Mouse (Mus musculus) midbrain, postnatal 0 days (tissue): ENCODE measurements at regions not wholly inside any gene's neighbourhood (a gene's known extent, or its start where the extent isn't known, plus 50 kb on each side); places are given as distances from the start of the nearest gene placed in this dataset.

Experiments used
- ATAC-seq: fragments of 200-750 bp; cut with Nextera tagmentation; 2 replicates; pipeline ENCODE4 v1.8.0; 2017; ENCODE audit warnings: moderate number of reproducible peaks, mild to moderate bottlenecking, moderate TSS enrichment, moderate library complexity; ENCODE audit not compliant: low FRiP score
- DNase-seq: peaks from one replicate; pipeline ENCODE4 v3.0.0-alpha.2; 2015; ENCODE audit warnings: low spot score
- H3K27ac ChIP-seq: fragments of 300-500 bp; sonication (generic); 2 replicates; pipeline ENCODE4 v1.5.1; 2014; ENCODE audit warnings: low read depth, mild to moderate bottlenecking, low read length, mixed read lengths
- H3K27me3 ChIP-seq: fragments of 300-500 bp; sonication (generic); 2 replicates; pipeline ENCODE4 v1.6.1; 2014; ENCODE audit warnings: low read length, control low read depth, mixed read lengths; ENCODE audit not compliant: insufficient read depth
- H3K36me3 ChIP-seq: fragments of 300-500 bp; sonication (generic); 2 replicates; pipeline ENCODE4 v1.6.1; 2014; ENCODE audit warnings: low read length, control low read depth, mixed read lengths; ENCODE audit not compliant: insufficient read depth
- H3K4me1 ChIP-seq: fragments of 300-500 bp; sonication (generic); 2 replicates; pipeline ENCODE4 v1.6.1; 2014; ENCODE audit warnings: mild to moderate bottlenecking, control low read depth, antibody characterized with exemption, low read length, mixed read lengths; ENCODE audit not compliant: insufficient read depth
- H3K4me2 ChIP-seq: fragments of 300-500 bp; sonication (generic); 2 replicates; pipeline ENCODE4 v1.6.1; 2014; ENCODE audit warnings: low read depth, mild to moderate bottlenecking, low read length, mixed read lengths; ENCODE audit not compliant: poor library complexity, severe bottlenecking
- H3K4me3 ChIP-seq: fragments of 300-500 bp; sonication (generic); 2 replicates; pipeline ENCODE4 v1.5.1; 2014; ENCODE audit warnings: low read depth, mild to moderate bottlenecking, low read length, moderate library complexity
- H3K9ac ChIP-seq: fragments of 300-500 bp; sonication (generic); replicated peaks from 2 replicates; pipeline ENCODE4 v1.6.1; 2014; ENCODE audit warnings: mild to moderate bottlenecking, low read length, moderate library complexity, mixed read lengths; ENCODE audit not compliant: poor library complexity, severe bottlenecking
- H3K9me3 ChIP-seq: fragments of 300-500 bp; sonication (generic); 2 replicates; pipeline ENCODE4 v1.6.1; 2016; ENCODE audit warnings: low read length, control low read depth
- CTCF ChIP-seq: IDR thresholded peaks from 2 replicates; pipeline ENCODE4 v1.5.1; 2016; ENCODE audit warnings: antibody characterized with exemption, mild to moderate bottlenecking
- WGBS: fragments of 180-500 bp; shearing (Covaris S2); extraction: QIAGEN DNeasy Blood & Tissue Kit; methylation state at CpG from one replicate; pipeline ENCODE4 v1.1.7; 2014; 5-methylcytosine and 5-hydroxymethylcytosine counted together

- Histone ChIP-seq H3K4me2 (peak overlapping the region; percentile 46), H3K27ac (no peak overlapping the region), H3K4me1 (peaks cover 4% of the 10 kb centered on the region; the same call in 1 of the 2 replicates), H3K4me3 (no peak overlapping the region), H3K36me3 (no peaks in the 10 kb centered on the region), H3K9me3 (no peaks in the 10 kb centered on the region), H3K9ac (no peak overlapping the region), H3K27me3 (peaks cover 14% of the 10 kb centered on the region)
- peak; percentile 84 for DNase-seq
- peak; percentile 48; the same call in 1 of the 2 replicates for ATAC-seq
- 4% methylated on average over 11 of the region's 11 CpGs for WGBS
- TF ChIP-seq CTCF: peak; percentile 93
Measured at GRCm38 (mm10) chr6:51168048-51168447, 264.4 kb upstream of the Nfe2l3 start.

- Histone ChIP-seq H3K27ac (no peak overlapping the region; the same call in 1 of the 2 replicates), H3K9me3 (no peaks in the 10 kb centered on the region), H3K4me3 (peak overlapping the region; percentile 25), H3K9ac (0 out of 2 replicates have a peak overlapping the region, but pooled peaks have one; percentile 13), H3K36me3 (no peaks in the 10 kb centered on the region), H3K4me2 (peak overlapping the region; percentile 46), H3K4me1 (peaks cover 4% of the 10 kb centered on the region; the same call in 1 of the 2 replicates), H3K27me3 (peaks cover 19% of the 10 kb centered on the region)
- peak; percentile 4; the same call in 1 of the 2 replicates for ATAC-seq
- no peak for TF ChIP-seq CTCF
- WGBS: 11% methylated on average over 38 of the region's 38 CpGs
- DNase-seq: no peak
Measured at GRCm38 (mm10) chr6:51168775-51169695, 263.4 kb upstream of the Nfe2l3 start.

GRCm38 (mm10) chr6:51169971-51170411 lies 262.5 kb upstream of the Nfe2l3 start:
- H3K9ac ChIP-seq: no peak overlapping the region
- no peaks in the 10 kb centered on the region for H3K36me3 ChIP-seq
- peak overlapping the region; percentile 18 for H3K4me2 ChIP-seq
- H3K27ac ChIP-seq: peak overlapping the region; percentile 43
- no peak for TF ChIP-seq CTCF
- DNase-seq: no peak
- 3% methylated on average over 22 of the region's 22 CpGs for WGBS
- no peak overlapping the region for H3K4me3 ChIP-seq
- H3K4me1 ChIP-seq: peaks cover 4% of the 10 kb centered on the region; the same call in 1 of the 2 replicates
- no peaks in the 10 kb centered on the region for H3K9me3 ChIP-seq
- ATAC-seq: no peak
- H3K27me3 ChIP-seq: peaks cover 26% of the 10 kb centered on the region

DNA sequence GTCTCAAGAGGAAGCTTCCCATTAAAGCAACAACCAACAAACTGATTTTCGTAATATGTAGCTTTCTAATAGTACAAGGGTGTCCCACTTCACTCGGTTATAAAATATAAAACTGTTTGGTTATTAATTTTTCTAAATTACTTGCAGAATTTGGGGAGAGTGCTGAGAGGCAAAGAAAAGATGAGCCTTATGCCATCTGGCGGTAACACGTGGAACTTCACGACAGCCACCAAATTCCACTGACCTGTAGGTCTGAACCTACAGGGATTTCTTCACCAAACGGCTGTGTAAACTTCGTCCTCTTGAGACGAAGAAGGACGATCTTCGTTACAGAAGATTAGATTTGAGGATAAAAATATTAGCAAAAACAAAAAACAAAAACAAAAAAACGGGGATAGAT lies 262.1 kb upstream of the Nfe2l3 start:
- ATAC-seq: no peak
- peak; percentile 77 for TF ChIP-seq CTCF
- Histone ChIP-seq H3K9ac (no peak overlapping the region), H3K4me2 (no peak overlapping the region), H3K4me3 (no peak overlapping the region), H3K36me3 (no peaks in the 10 kb centered on the region), H3K27ac (peak overlapping the region; percentile 43; the same call in 1 of the 2 replicates), H3K9me3 (no peaks in the 10 kb centered on the region), H3K27me3 (peaks cover 29% of the 10 kb centered on the region), H3K4me1 (peaks cover 4% of the 10 kb centered on the region; the same call in 1 of the 2 replicates)
- WGBS: under 1% methylated on average over 11 of the region's 11 CpGs
- DNase-seq: peak; percentile 78

GRCm38 (mm10) chr6:51170871-51171270 lies 261.6 kb upstream of the Nfe2l3 start:
- no peak overlapping the region for H3K4me3 ChIP-seq
- no peak overlapping the region for H3K27ac ChIP-seq
- TF ChIP-seq CTCF: peak; percentile 63
- no peak overlapping the region for H3K4me2 ChIP-seq
- H3K36me3 ChIP-seq: no peaks in the 10 kb centered on the region
- ATAC-seq: peak; percentile 66; the same call in 1 of the 2 replicates
- H3K9ac ChIP-seq: no peak overlapping the region
- WGBS: under 1% methylated on average over 11 of the region's 11 CpGs
- H3K9me3 ChIP-seq: no peaks in the 10 kb centered on the region
- peaks cover 4% of the 10 kb centered on the region; the same call in 1 of the 2 replicates for H3K4me1 ChIP-seq
- H3K27me3 ChIP-seq: peaks cover 34% of the 10 kb centered on the region
- peak; percentile 95 for DNase-seq

DNA sequence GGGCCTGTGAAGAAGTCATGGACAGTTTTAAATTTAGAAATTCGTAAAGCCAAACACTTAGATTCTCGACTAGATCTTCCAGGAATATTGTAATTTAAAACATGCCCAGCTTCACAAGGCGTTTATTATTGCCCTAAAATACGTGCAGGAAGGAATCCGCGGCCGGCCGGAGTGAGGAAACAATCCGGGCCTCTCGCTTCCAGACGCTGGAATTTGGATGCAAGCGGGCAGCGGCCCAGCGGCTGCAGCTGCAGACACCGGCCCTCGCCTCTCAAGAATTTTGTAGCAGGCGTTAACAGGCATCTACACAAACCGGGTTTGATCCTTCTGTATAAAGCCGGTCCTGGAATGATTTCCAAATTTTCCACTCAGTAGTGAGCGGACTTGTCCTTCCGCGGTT lies 260.7 kb upstream of the Nfe2l3 start:
- 0 out of 2 replicates have a peak overlapping the region, but pooled peaks have one; percentile 28 for H3K4me2 ChIP-seq
- no peak overlapping the region for H3K27ac ChIP-seq
- TF ChIP-seq CTCF: no peak
- ATAC-seq: no peak
- peaks cover 4% of the 10 kb centered on the region; the same call in 1 of the 2 replicates for H3K4me1 ChIP-seq
- DNase-seq: peak; percentile 42
- no peaks in the 10 kb centered on the region for H3K9me3 ChIP-seq
- no peaks in the 10 kb centered on the region for H3K36me3 ChIP-seq
- no peak overlapping the region for H3K9ac ChIP-seq
- 5% methylated on average over 22 of the region's 22 CpGs for WGBS
- no peak overlapping the region for H3K4me3 ChIP-seq
- H3K27me3 ChIP-seq: peaks cover 43% of the 10 kb centered on the region
